Mouse (Mus musculus) lung, postnatal 10 days (tissue): ENCODE data around the gene Srprb.

Source experiments
- DNase-seq: peaks from one replicate; pipeline ENCODE4 v3.0.0; 2021

The Srprb gene

GRCm38 (mm10) chr9:103201561-103202260 lies at the start of gene Srprb:
Gene Srprb (minus strand): TSS chr9:103202137.
- peak; percentile 96 for DNase-seq

DNA sequence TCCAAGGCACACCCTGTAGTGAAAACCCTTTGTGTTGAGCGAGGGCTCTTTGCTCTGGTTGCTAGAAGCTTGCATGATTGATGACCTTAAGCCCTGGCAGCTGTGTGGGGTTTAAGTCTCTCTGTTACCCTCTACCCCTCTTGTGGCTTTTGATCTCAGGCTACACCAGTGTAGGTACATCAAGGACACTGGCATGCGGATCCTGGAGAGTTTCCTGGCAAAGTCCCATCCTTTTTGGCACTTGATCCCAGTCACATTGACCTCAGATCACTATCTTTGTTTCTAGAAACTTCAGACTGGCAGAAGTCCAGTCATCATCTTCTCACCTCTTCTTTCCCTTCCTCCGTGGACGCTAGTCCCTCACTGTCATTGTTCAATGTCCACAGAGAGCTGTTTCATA lies 46.7 kb upstream of the Srprb start:
- DNase-seq = no peak

- DNase-seq = no peak
Observed at GRCm38 (mm10) chr9:103246526-103247168, 44.7 kb upstream of the Srprb start.

- DNase-seq = no peak
Observed at GRCm38 (mm10) chr9:103243640-103244039, 41.7 kb upstream of the Srprb start.

- DNase-seq = no peak
Observed at GRCm38 (mm10) chr9:103241206-103241605, 39.3 kb upstream of the Srprb start.

DNA sequence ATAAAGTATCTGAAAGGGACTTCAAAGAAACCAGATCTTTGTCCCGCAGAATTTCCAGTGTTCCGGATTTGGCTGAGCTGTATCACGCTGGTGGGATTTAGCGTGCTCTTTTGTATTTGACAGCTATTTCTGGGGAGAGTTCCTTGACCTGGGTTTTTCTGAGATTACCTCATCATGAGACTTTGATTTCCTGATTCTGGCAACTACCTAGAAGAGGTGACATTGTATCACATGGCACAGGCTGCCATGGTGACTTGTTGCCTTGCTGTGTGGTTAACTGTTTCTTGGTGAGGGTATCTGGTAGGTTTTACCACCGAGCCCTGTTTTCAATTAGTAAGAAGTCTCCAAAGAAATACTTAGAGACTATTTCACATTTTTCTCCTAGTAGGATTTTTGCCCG lies 37.5 kb upstream of the Srprb start:
- no peak for DNase-seq

- peak; percentile 53 for DNase-seq
Observed at GRCm38 (mm10) chr9:103234565-103235165, 32.7 kb upstream of the Srprb start.

GRCm38 (mm10) chr9:103234059-103234458 lies 32.1 kb upstream of the Srprb start:
- peak; percentile 21 for DNase-seq

DNA sequence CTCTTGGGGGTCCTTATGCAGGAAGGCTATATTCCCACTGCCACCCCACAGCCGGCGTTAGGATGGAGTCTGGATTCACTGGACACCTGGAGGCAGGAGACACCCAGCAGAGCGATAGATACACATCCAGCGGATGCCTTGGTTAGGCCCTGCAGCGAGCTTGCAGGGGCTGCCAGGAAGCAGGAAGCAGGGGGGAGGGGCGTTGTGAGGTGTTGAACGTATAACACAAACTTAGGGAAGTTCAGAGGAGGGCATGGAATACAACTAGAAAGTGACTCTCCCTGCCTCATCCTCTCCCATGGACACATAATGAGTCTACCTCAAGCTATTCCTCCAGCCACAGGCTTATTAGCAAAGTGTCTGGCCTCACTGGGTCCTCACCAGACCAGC lies 31.1 kb upstream of the Srprb start:
- peak; percentile 38 for DNase-seq

GRCm38 (mm10) chr9:103232232-103233005 lies 30.5 kb upstream of the Srprb start:
- no peak for DNase-seq

DNA sequence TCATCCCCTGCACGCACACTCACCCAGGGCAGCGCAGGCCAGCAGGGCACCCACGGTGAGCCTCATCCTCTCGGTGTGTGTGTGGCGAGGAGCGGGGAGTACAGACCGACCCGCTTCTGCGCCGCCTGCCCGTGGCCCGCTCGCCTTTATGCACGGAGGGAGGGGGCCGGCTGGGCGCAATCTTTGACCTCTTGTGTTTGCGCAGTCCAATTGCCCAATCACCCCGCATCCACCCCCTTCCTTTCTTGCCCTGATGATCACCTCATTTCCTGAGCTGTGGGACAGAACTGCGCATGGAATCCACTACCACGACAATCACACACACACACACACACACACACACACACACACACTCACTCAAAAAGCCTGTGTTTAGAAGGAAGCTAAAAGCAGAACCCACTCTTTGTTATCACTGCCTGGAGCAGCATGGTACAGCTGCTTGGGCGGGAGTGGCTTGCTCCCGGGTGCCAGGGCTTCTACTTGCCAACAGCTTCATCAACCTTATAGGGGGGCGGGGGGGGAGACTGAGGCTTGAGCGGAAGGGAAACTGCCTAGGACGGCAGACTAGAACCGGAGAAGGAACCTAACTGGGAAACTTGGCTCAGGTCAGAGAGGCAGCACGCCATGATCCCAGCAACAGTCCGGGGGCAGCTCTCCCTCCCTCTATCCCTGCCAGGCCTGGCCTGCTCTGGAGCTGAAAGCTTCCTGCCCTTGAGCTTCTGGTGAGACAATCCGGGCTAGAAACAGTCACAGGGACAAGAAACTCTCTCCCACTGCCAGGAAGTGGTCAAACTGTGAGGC lies 28.4 kb upstream of the Srprb start, which contains the start of the genes Gm20425 and Trf:
Gene Gm20425 (minus strand): TSS at position 157 of the 801 bp plus-strand sequence.
Gene Trf (minus strand): TSS at position 294 of the 801 bp plus-strand sequence.
- peak; percentile 82 for DNase-seq

GRCm38 (mm10) chr9:103229037-103229867 lies 27.3 kb upstream of the Srprb start:
- no peak for DNase-seq

GRCm38 (mm10) chr9:103228370-103229003 lies 26.6 kb upstream of the Srprb start:
- no peak for DNase-seq

DNA sequence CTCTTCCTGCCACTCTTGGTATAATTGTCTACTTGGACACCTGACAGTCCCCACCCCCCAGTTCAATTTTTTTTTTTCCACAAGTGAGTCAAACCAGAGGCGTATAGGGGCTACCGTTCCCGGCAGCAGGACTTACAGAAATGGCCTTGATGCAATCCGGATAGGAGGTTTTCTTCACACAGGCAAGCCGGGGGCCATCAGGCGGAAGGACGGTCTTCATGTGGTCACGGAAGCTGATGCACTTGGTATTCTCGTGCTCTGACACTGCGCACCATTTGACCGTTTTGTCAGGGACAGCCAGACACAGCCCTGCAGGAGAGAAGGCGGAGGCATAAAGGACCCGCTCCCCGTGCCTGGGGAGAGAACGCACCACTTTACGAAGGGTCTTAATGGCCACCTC lies 25.8 kb upstream of the Srprb start:
- DNase-seq = no peak

DNA sequence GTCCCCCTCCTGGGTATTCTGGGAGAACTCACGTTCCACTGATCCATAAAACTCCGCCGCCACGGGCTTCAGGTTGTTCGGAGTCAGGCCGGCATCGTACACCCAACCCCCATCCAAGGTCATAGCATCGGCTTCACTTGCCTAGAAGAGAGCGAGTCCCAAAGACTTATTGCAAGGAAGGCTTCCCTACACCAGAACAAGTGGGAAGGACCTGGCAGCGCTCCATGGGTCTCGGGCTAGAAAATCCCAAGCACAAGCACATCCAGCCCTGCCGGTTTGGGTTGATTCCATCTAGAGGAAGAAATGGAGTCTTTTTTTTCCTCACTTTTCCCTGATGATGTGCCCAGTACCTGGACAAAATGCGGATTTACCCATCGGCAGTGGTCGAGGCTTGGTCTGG lies 24.9 kb upstream of the Srprb start:
- peak; percentile 60 for DNase-seq

DNA sequence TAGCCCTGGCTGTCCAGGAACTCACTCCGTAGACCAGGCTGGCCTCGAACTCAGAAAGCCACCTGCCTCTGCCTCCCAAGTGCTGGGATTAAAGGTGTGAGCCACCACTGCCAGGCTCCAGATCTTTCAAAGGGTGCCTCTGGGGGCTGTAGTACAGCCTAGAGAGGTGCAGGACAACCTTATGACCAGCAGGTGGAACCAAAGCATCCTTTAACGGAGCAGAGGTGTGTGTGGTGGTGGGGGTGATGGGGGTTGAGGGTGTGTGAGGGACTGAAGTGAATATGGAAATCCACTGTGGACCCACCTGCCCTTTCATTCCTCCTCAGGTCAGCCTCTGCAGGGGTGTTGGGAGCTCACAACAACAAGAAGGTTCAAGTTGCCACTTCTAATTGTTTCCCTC lies 23.5 kb upstream of the Srprb start:
- peak; percentile 57 for DNase-seq

GRCm38 (mm10) chr9:103224721-103225120 lies 22.8 kb upstream of the Srprb start:
- DNase-seq = no peak

GRCm38 (mm10) chr9:103214281-103214680 lies 12.3 kb upstream of the Srprb start:
- DNase-seq = no peak

DNA sequence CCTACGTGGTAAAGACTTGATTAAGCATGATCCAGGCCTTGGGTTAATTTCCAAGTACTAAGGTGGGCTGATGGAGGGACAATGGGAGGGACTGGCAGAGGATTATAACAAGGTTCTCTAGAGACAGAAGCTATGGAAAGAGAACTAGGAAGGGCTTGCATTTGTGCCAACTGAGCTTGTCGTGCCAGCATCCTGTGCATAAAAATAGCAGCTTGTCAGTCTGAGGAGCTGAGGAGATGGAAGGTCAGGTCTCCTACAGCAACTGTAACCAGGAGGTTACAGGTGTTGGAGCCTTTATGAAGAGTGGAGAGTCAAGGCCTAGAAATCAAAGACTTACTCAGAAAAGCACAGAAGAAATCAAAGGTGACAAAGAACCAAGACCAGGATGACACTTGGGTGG lies 11.7 kb upstream of the Srprb start:
- no peak for DNase-seq

GRCm38 (mm10) chr9:103212654-103213420 lies 10.9 kb upstream of the Srprb start:
- DNase-seq = peak; percentile 24
